Mouse (Mus musculus) lung, postnatal 0 days (tissue): ENCODE measurements at regions not wholly inside any gene's neighbourhood (a gene's known extent, or its start where the extent isn't known, plus 50 kb on each side); places are given as distances from the start of the nearest gene placed in this dataset.
A peak's percentile ranks its signal among the peaks of the same experiment; 100 is the strongest.

Source experiments
- ATAC-seq: fragments of 200-750 bp; cut with Nextera tagmentation; 2 replicates; pipeline ENCODE4 v1.8.0; 2017; ENCODE audit warnings: moderate library complexity
- DNase-seq: peaks from one replicate; pipeline ENCODE4 v3.0.0-alpha.2; 2016; ENCODE audit warnings: low spot score
- H3K27ac ChIP-seq: fragments of 300-500 bp; sonication (generic); 2 replicates; pipeline ENCODE4 v1.5.1; 2014; ENCODE audit warnings: antibody characterized with exemption, mild to moderate bottlenecking, low read length, mixed read lengths
- H3K27me3 ChIP-seq: fragments of 300-500 bp; sonication (generic); replicated peaks from 2 replicates; pipeline ENCODE4 v1.6.1; 2014; ENCODE audit warnings: low read length, mixed read lengths; ENCODE audit not compliant: insufficient read depth
- H3K36me3 ChIP-seq: fragments of 300-500 bp; sonication (generic); 2 replicates; pipeline ENCODE4 v1.6.1; 2014; ENCODE audit warnings: low read length, mixed read lengths; ENCODE audit not compliant: insufficient read depth
- H3K4me1 ChIP-seq: fragments of 300-500 bp; sonication (generic); 2 replicates; pipeline ENCODE4 v1.6.1; 2014; ENCODE audit warnings: antibody characterized with exemption, low read depth, low read length, mixed read lengths; ENCODE audit not compliant: insufficient read depth
- H3K4me2 ChIP-seq: fragments of 300-500 bp; sonication (generic); replicated peaks from 2 replicates; pipeline ENCODE4 v1.6.1; 2014; ENCODE audit warnings: low read depth, mild to moderate bottlenecking, low read length, moderate library complexity, mixed read lengths
- H3K4me3 ChIP-seq: fragments of 300-500 bp; sonication (generic); 2 replicates; pipeline ENCODE4 v1.5.1; 2014; ENCODE audit warnings: low read depth, low read length
- H3K9ac ChIP-seq: fragments of 300-500 bp; sonication (generic); replicated peaks from 2 replicates; pipeline ENCODE4 v1.6.1; 2014; ENCODE audit warnings: low read depth, mild to moderate bottlenecking
- H3K9me3 ChIP-seq: fragments of 300-500 bp; sonication (generic); 2 replicates; pipeline ENCODE4 v1.6.1; 2016; ENCODE audit warnings: low read length, mixed read lengths
- CTCF ChIP-seq: IDR thresholded peaks from 2 replicates; pipeline ENCODE4 v1.5.1; 2016; ENCODE audit warnings: antibody characterized with exemption, mild to moderate bottlenecking
- EP300 ChIP-seq: IDR thresholded peaks from 2 replicates; pipeline ENCODE4 v1.6.1; 2016; ENCODE audit warnings: antibody characterized with exemption, mild to moderate bottlenecking, control low read depth
- WGBS: fragments of 180-500 bp; shearing (Covaris S2); extraction: QIAGEN DNeasy Blood & Tissue Kit; methylation state at CpG from one replicate; pipeline ENCODE4 v1.1.7; 2014; 5-methylcytosine and 5-hydroxymethylcytosine counted together

DNA sequence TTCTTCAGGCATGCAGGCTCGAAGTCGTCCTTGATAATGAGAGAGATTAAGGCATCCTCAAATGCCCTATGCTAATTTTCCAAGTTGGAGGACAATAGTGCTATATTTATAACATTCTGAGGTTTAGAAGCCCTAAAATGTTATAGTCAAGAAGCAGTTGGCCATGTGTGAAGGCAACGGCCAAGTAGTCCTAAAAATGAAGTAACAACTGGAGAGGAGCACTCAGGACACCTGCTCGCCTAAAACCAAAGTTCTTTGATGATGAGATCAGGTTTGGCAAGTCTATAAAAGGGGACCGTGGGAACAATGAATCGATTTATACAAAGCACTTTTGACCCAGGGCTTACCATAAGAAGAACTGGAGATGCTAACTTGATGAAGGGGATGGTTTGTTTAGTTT is 237.4 kb upstream of the Ppp2r3a start:
- TF ChIP-seq EP300 (no peak), CTCF (no peak)
- H3K9me3 ChIP-seq: no peaks in the 10 kb centered on the region
- WGBS: 60% methylated on average over 6 of the region's 6 CpGs

DNA sequence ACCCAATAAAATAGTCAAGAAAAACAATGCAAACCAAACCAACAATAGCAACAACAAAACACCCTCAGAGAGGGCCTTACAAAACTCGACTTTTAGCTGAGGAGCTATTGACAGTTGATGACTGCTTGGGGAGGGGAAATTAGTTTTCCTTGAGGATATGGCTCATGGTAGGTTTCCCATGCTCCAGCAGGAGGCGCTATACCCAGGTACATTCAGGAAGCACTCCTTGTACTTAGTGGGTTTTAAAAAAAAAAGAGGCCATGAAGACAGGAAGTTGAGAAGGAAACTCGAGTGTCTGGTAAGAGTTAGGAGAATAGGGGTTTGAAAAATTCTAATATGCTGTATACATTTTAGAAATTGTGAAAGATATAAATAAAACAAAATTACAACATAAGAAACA is 224.6 kb upstream of the Ppp2r3a start:
- Histone ChIP-seq H3K9ac (no peak overlapping the region), H3K4me1 (peaks cover 6% of the 10 kb centered on the region; the same call in 1 of the 2 replicates), H3K4me3 (no peak overlapping the region), H3K27me3 (no peaks in the 10 kb centered on the region), H3K27ac (no peak overlapping the region), H3K36me3 (no peaks in the 10 kb centered on the region), H3K4me2 (no peak overlapping the region), H3K9me3 (no peaks in the 10 kb centered on the region)
- ATAC-seq: no peak
- WGBS: 54% methylated on average over 3 of the region's 3 CpGs
- TF ChIP-seq CTCF (0 out of 2 replicates have a peak, but pooled peaks have one; percentile 9), EP300 (no peak)
- DNase-seq: no peak

More for the DNA sequence above, 237.4 kb upstream of the Ppp2r3a start:
- Histone ChIP-seq H3K27me3 (no peaks in the 10 kb centered on the region), H3K36me3 (no peaks in the 10 kb centered on the region), H3K4me1 (no peaks in the 10 kb centered on the region), H3K4me2 (no peak overlapping the region), H3K27ac (no peak overlapping the region), H3K9ac (no peak overlapping the region), H3K4me3 (no peak overlapping the region)
- DNase-seq (no peak), ATAC-seq (no peak)

DNA sequence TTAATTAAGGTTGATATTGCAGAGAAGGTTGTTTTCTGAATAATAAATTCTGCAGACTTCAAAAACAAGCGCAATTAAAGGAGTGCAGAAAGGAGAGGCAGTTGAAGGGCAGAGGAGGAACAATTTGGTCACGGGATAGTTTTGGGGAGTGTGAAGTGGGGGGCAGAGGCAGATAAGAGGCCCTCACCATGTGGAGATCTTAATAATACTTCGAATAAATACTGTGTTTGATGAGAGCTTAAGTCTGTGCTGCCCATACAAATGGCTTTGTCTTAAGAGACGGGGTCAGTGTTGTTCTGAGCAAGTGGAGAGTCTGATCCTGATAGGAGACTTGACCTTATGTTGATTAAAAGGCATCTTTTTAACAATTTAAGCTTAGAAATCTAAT is 221.5 kb upstream of the Ppp2r3a start:
- H3K4me3 ChIP-seq: no peak overlapping the region
- DNase-seq (no peak), ATAC-seq (no peak)
- no peak for TF ChIP-seq EP300
- no peak for TF ChIP-seq CTCF
- H3K4me1 ChIP-seq: peaks cover 6% of the 10 kb centered on the region; the same call in 1 of the 2 replicates
- H3K27me3 ChIP-seq: no peaks in the 10 kb centered on the region
- no peak overlapping the region for H3K9ac ChIP-seq
- no peak overlapping the region for H3K4me2 ChIP-seq
- H3K9me3 ChIP-seq: no peaks in the 10 kb centered on the region
- no peak overlapping the region for H3K27ac ChIP-seq
- WGBS: 56% methylated on average over 4 of the region's 4 CpGs
- H3K36me3 ChIP-seq: no peaks in the 10 kb centered on the region

DNA sequence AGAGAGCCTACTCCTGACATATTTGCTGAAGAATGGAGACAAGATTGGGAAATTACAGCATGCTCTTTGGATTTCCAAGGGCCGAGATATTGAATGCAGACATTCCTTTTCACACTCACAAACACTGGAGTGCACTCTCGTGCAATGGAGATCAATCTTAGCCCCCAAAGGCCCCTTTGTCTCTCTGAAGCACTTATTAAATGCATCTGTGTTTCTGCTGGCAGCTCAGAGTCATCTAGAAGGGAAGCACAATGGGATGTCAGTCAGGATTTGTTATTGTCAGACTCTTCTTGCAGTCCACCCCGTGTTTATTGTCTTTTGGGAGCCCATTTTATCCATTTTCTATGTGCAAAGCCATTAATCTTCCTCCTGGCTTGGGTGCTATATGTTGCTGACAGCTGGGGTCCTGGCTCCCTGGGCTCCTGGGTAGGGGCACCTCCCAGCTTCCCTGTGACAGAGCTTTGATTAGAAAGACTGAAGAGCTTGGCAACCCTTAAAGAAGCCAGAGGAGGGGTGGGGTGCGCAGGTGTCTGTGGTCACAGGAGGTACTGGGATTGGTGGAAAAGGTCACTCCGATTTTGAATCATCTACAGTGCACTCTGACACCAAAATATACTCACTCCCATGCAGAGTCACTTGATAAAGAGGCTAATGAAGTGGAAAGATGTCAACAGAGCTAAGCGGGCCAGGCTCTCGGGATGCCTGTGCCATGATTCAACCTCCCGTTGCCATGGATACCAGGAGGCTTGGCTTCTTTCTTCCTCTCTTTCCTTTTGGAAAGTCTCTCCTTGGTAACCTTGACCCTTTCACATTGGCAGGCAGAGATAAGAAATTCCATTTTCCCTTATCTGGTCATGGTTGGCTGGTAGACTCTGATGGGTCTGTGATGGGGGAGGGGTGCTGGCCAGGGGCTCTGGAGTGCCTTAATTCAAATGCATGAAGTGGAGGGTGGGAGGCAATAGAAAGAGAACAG is 220.8 kb upstream of the Ppp2r3a start:
- TF ChIP-seq EP300 (no peak), CTCF (no peak)
- Histone ChIP-seq H3K4me3 (no peak overlapping the region), H3K9me3 (no peaks in the 10 kb centered on the region), H3K4me2 (no peak overlapping the region), H3K9ac (no peak overlapping the region), H3K4me1 (peaks cover 6% of the 10 kb centered on the region; the same call in 1 of the 2 replicates), H3K36me3 (no peaks in the 10 kb centered on the region), H3K27me3 (no peaks in the 10 kb centered on the region), H3K27ac (no peak overlapping the region)
- peak; percentile 41; the same call in 1 of the 2 replicates for ATAC-seq
- peak; percentile 62 for DNase-seq
- 32% methylated on average over 8 of the region's 8 CpGs for WGBS

- H3K4me3 ChIP-seq: no peak overlapping the region
- H3K4me2 ChIP-seq: no peak overlapping the region
- TF ChIP-seq CTCF (no peak), EP300 (no peak)
- DNase-seq (peak; percentile 57), ATAC-seq (no peak)
- H3K27ac ChIP-seq: no peak overlapping the region
- WGBS: 34% methylated on average over 3 of the region's 3 CpGs
- H3K36me3 ChIP-seq: no peaks in the 10 kb centered on the region
- H3K9me3 ChIP-seq: no peaks in the 10 kb centered on the region
- peaks cover 6% of the 10 kb centered on the region; the same call in 1 of the 2 replicates for H3K4me1 ChIP-seq
- no peak overlapping the region for H3K9ac ChIP-seq
- no peaks in the 10 kb centered on the region for H3K27me3 ChIP-seq
Observed at GRCm38 (mm10) chr9:101471665-101472064, 220.1 kb upstream of the Ppp2r3a start.

DNA sequence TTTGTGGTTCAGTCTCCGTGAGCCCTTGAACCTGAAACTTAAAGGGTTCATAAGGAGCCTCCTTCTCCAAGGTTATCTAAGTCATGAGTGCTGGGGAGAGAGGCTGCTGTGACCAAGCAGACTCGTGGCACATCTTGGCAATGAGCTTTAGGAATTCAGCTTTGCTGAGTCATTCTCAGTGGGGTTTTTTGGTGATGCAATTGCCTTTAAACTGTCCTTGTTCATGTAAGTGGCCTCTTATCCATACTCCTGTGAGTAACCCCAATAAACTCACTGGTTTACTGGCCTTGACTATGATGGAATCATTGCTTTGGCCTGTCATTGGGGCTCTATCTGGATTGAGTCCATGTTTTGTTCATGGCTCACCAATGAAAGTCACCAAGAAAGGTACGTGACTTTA is 218.2 kb upstream of the Ppp2r3a start:
- no peak for ATAC-seq
- 70% methylated on average over 3 of the region's 3 CpGs for WGBS

More for the DNA sequence above, 218.2 kb upstream of the Ppp2r3a start:
- no peaks in the 10 kb centered on the region for H3K27me3 ChIP-seq
- H3K9me3 ChIP-seq: no peaks in the 10 kb centered on the region
- no peak overlapping the region for H3K4me3 ChIP-seq
- TF ChIP-seq EP300 (no peak), CTCF (no peak)
- H3K27ac ChIP-seq: no peak overlapping the region
- no peaks in the 10 kb centered on the region for H3K36me3 ChIP-seq
- peaks cover 6% of the 10 kb centered on the region; the same call in 1 of the 2 replicates for H3K4me1 ChIP-seq
- H3K4me2 ChIP-seq: no peak overlapping the region
- no peak overlapping the region for H3K9ac ChIP-seq
- no peak for DNase-seq
